Mouse (Mus musculus) gastrocnemius, postnatal 36 days (tissue): ENCODE measurements around the gene Klf13. TPM values are rescaled to one million over a fixed set of nuclear protein-coding genes. Genes with fewer than 3 reads are reported as not detected.

ENCODE experiments used
- DNase-seq, 2 experiments: peaks; one replicate each; pipeline ENCODE4 v3.0.0; 2022
- intact Hi-C: fragments of 180-260 bp; cut with DNase I; formaldehyde crosslinking; loops from one replicate; pipeline ENCODE4 v1.15.1; 2025
- total RNA-seq, 2 experiments: library from RNA; stranded (reverse); gene quantifications; 2 replicates each; pipeline ENCODE4 v1.2.3; 2021

Klf13 gene
- total RNA-seq, 2 experiments from 2014 or later = 42.3 to 47.7 TPM

GRCm38 (mm10) chr7:63857771-63858417, 80.8 kb downstream of the Klf13 start:
- DNase-seq = no peak
- intact Hi-C loops = loop anchor here (2.0 to 5.0 kb wide), 2 partner anchors 219 to 297 kb away; no protein-coding TSS in a partner anchor

DNA sequence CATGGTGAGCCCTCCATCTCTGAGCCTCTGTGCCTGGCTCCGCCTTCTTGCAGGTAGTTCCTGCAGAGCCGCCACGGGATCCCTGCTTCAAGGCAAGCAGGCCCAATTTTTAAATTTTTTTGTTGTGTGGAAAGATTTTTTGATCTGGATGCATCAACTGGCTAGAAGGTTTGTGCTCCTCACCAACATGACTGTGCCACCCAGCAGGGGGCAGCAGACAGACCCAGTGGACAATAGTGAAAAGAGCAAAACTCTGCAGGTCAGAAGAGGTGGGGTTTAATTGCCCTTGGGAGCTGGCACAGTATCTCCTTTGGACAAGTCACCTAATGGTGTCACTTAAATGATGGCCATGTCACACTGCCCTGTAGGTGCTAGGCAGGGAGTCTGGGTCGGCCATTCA, 83.4 kb downstream of the Klf13 start:
- peak; percentile 75 to 79 for DNase-seq
- intact Hi-C loops = loop anchor here (2.0 to 5.0 kb wide), 3 partner anchors 82 to 222 kb away; no protein-coding TSS in a partner anchor

DNA sequence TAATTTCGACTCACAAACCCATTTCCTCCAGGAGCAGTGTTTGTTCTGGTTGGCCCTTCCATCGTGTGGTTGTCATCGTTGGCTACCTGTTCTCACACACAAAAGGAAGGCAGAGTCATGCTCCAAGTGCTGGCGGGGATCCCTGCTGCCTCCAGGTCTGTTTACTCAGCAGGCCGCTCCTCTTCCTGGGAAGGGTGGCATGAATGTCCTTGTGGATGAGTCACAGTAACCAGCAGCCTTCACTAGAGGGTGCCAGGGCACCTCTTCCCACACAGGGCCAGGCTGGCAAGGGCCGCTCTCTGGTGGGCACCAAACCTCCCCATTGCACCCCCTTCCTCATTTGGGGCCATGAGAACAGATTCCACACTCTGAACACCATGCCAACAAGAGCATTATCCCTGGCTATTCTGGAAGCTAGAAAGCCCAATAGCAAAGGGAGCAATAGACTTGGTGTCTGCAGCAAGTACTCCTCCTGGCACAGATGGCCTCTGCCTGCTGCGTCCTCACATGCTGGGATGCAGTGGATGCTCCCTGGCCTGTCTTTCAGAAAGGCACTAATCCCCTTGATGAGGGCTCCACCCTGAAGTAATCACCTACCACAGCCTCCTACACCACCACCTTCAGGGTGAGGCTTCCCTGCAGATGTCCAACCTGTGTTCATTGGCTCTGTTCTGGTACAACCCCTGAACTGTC, 86.7 kb downstream of the Klf13 start:
- no peak for DNase-seq
- intact Hi-C loops = no loop called here

Other genes with a start within 250 kb of the Klf13 start
- not detected for gene E030018B13Rik, start 22.1 kb downstream of the Klf13 start, total RNA-seq
- under 1 TPM; 0.47 to 0.56 TPM for gene Trpm1, start 214.9 kb upstream of the Klf13 start, total RNA-seq